Mouse (Mus musculus): ENCODE data around the gene March1.

GRCm38 (mm10) chr8:66520576-66520975 is 902.9 kb downstream of the March1 start:
- TF ChIP-seq CTCF (IDR thresholded peaks at IDR 0.05; ENCODE audit: borderline replicate concordance, control insufficient read depth, extremely low read depth, insufficient read depth, low read length, poor library complexity), result no peak
- TF ChIP-seq POLR2A (IDR thresholded peaks at IDR 0.05; ENCODE audit: control insufficient read depth, extremely low read depth, insufficient read depth, low read length, poor library complexity), result no peak
